Mouse (Mus musculus) spleen, embryonic (tissue): ENCODE data around the gene Btn1a1.

Experiments
- CTCF ChIA-PET: fragments of 350-600 bp; sonication (Branson Sonifier 250); formaldehyde crosslinking; loops from one replicate; lab custom pipeline; 2022; lab: Charles Lee

Btn1a1 gene

GRCm38 (mm10) chr13:23485271-23485670 lies 19.6 kb upstream of the Btn1a1 start:
- CTCF ChIA-PET: interaction anchor here (0.6 kb wide), 2 partner anchors 73 to 916 kb away, joined by 3 to 17 read pairs; no protein-coding TSS in a partner anchor

DNA sequence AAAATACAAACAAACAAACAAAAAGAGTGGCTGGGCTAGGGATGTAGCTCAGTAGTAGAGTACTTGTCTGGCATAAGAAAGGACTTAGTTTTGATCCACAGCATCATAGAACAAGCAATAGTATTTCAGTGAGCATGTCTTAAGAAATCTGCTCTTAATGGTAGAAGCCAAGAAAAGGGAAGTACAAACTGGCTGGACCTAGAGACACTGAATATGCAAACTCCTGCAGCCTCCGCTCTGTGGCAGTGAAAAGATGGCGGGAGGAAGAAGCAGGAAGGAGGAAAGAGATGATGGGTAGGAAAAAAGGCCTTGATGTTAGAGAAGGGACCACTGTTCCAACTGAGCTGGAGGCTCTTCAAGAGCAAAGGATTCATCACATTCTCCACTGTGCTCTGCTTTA lies 17.5 kb upstream of the Btn1a1 start:
- CTCF ChIA-PET: no interaction called here

DNA sequence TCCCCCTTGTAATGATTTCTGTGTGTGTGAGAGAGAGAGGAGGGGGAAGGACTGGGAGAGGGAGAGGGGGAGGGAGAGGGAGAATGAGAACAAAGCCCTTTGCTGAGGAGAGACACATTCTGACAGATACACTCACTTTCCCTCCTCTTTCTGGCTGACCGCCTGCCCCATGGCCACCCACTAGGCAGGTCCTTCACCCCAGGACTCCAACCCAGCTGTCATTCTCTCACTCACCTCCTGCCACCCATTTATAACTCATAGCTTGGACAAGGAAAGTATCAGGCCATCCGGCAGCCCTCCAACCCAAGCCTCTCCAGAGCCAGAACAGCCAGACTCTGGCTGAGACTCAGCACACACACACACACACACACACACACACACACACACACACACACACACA lies 10.0 kb upstream of the Btn1a1 start:
- CTCF ChIA-PET: no interaction called here

DNA sequence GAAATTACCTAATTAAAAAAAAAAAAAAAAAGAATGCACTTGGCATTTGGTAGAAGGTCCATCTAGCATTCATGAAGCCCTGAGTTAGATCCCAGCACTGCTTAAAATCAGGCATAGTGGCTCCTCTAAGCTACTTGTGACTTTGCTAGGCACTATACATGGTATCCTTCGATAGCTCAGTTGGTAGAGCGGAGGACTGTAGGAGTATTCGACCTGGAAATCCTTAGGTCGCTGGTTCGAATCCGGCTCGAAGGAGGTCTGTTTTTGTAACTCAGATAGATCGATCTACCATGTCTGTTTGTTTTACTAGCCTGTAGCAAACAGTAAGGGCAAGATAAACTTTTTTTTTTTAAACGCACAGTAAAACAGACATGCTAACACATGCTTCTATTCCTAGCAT lies 1.2 kb upstream of the Btn1a1 start:
- CTCF ChIA-PET: interaction anchor here (0.6 kb wide), 2 partner anchors 13 to 302 kb away, joined by 3 read pairs; no protein-coding TSS in a partner anchor

DNA sequence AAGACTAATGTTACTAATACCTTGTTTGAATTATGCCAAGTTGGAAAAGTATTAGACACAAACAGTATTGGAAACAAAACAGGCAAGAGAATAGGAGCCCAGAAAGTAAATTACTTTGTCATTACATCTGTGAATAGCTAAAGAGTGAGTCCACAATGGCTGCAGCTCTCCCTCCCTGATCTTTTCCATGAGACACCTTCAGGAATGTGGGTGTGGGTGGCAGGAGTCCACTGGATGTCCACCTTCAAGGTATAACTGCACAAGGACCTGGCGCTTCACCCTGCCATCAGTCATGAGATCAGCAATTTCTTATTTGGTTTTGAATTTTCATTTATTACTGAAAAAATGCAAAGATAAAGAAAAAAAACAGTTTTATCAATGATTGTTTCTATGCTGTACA lies 605 bp upstream of the Btn1a1 start:
- CTCF ChIA-PET: interaction anchor here (0.6 kb wide), 2 partner anchors 31 to 303 kb away, joined by 3 read pairs; no protein-coding TSS in a partner anchor

DNA sequence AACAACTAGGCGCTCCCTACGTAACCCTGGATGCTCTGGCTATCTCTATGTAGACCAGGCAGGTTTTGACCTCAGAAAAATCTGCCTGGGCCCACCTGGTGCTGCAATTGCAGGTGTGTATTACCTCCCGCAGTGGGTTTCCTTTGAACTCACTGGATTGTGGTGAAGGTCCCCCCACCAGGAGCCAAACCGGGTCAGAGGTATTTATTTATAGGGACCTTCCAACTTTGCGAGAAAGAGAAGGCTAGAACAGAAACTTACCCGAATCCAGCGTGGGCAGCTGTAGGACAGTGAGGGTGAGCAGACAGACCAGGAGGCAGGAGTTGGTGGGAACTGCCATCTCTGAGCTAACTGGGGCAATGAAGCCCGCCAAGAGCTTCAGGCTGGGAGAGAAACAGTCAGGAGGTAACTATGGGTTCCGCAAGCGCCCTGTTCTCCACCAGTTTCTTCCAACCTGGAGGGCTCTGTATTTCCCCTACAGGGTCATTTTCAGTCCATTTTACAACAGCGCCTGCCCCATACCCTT lies 797 bp downstream of the Btn1a1 start:
- CTCF ChIA-PET: no interaction called here

DNA sequence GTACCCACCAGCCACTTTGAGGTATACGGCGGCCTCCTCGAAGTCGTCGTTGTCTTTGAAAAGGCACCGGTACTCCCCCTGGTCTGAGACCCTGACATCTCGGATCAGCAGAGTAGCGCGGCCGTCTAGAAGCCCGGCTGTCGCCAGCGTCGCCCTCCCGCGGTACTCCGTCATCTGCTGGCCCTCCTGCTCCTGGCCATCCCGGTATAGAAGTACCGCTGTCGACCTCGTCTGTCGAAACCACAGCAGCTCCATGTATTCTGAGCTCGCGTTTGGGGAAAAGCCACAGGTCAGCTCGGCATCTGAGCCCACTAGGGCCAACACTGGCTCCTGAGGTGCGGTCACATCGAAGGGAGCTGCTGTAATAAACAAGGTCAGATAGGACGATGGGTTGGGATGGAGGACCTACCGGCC lies 1.5 kb downstream of the Btn1a1 start:
- CTCF ChIA-PET: interaction anchor here (0.9 kb wide), 2 partner anchors 9 to 11 kb away, joined by 3 to 14 read pairs; no protein-coding TSS in a partner anchor

GRCm38 (mm10) chr13:23463381-23464223 lies 2.1 kb downstream of the Btn1a1 start:
- CTCF ChIA-PET: interaction anchor here (0.9 kb wide), 2 partner anchors 9 to 11 kb away, joined by 3 to 14 read pairs; no protein-coding TSS in a partner anchor

DNA sequence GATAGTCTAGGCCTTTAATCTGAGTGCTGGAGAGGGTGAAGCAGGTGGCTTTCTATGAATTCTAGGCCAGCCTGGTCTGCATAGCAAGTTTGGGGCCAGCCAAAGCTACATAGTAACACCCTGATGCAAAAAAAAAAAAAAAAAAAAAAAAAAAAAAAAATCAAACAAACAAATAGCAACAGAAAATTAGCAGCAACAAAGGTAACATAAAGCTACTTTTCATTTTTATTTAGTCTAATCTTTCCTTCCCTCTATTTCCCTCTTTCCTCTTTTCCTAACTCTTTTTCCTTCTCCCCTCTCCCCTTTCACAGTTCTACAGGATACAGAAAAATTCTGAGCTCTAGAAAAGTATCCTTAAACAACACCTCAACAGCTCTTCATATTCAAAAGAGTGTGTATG lies 3.0 kb downstream of the Btn1a1 start:
- CTCF ChIA-PET: no interaction called here

GRCm38 (mm10) chr13:23462063-23462462 lies 3.6 kb downstream of the Btn1a1 start:
- CTCF ChIA-PET: no interaction called here

DNA sequence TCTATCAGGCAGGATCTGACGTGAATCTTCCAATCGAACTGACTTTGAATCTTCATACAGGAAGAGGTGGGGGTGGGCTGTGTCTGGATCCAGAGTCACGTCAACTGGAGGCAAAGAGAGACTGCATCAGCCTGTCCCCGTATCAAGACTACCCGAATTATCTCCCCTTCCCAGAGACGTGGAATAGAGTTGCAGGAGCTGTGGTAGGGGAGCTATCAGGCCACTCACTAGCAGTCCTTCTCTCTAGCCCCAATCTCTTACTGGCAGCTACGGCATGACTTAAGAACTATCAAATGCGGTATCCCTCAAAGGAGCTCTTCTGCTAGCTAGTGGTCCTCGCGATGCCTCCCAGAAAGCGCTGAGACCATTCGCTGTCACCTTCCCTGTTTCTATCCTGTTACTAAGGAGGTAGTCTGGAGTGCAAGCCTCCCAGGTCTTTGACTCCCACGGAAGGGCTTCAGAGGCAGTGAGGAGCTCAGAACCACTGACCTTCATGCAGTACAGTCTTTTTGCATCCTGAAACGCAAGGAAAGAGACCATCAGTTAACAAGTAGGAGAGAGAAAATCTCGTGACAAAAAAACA lies 6.3 kb downstream of the Btn1a1 start:
- CTCF ChIA-PET: no interaction called here

DNA sequence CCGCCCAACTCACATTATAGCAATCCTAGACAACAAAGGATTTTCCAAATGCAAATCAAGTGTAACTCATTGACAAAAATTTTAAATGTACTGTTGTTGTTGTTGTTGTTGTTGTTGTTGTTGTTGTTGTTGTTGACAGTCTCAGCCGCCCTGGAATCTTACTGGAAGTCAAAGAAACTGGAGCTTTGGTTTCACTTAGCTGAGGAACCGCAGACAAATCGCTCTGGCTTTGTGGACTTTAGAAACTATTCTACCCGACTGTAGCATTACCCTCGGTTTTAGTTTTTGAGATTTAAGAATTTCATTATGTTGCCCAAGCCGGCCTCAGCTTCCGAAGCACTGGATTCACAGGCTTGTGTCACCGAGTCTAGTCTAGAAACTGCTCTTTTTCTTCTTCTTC lies 11.8 kb downstream of the Btn1a1 start:
- CTCF ChIA-PET: interaction anchor here (0.6 to 1.2 kb wide), 6 partner anchors 10 to 1631 kb away, joined by 3 to 6 read pairs (median 4); no protein-coding TSS in a partner anchor

- CTCF ChIA-PET: interaction anchor here (0.7 to 1.2 kb wide), 5 partner anchors 10 to 1632 kb away, joined by 3 to 4 read pairs (median 3); no protein-coding TSS in a partner anchor
Measured at GRCm38 (mm10) chr13:23453362-23453862, 12.3 kb downstream of the Btn1a1 start.

GRCm38 (mm10) chr13:23450398-23450797 lies 15.3 kb downstream of the Btn1a1 start:
- CTCF ChIA-PET: interaction anchor here (0.6 kb wide), 1 partner anchor 1401 kb away, joined by 6 read pairs; no protein-coding TSS in a partner anchor

DNA sequence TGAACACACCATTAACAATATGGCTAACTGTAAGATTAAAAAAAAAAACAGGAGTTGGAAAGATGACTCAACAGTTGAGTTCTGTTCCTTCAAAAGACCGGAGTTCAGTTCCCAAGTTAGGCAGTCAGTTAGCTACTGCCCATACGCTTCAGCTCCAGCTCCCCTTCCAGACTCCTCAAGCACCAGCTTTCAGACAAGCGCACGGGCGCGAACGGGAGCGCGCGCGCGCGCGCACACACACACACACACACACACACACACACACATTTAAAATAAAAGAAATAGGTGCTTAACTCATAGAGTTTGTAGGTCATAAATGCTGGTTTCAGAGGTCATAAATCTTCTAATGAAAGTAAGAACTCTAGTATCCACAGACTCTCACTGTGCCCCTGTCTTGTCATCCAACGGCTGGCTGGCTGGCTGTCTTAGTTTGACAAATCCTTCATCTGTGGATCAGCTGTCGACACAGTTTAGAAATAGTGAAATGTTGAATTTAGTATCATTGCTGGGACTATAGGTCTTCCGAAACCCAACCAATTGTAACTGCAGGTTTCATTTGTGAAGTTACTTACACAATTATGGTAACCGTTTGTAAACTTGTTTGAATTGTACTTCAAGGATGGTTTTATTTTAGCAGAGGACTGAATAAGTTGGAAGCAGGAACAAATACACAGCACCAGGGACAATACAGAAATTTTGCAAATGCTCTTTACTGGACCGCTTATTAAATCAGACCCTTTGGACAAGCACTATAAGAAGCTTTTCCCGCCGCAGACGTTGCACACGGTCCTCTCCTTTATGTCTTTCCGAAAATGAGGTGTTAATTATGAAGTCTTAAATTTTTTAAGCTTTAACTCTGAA lies 16.2 kb downstream of the Btn1a1 start:
- CTCF ChIA-PET: interaction anchor here (0.6 to 1.1 kb wide), 3 partner anchors 16 to 23 kb away, joined by 3 to 4 read pairs (median 3); partner anchors contain the start of gene Btn1a1

DNA sequence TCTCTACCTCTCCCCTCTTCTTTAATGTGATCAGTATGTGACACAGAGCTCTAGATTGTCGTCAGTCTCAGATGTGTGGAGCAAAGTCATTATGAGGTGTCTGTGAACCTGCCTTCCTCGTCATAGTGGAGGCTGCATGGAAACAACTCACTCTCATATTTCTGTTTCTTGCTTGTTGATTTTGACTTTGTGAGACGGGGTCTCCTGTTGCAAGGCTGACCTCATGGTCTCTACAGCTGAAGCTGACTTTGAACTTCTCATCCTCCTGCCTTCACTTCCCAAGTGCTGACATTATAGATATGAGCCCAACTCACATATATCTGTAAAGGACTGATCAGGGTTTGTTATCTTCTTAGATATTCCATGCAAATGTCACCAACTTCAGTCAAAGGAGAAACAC lies 16.9 kb downstream of the Btn1a1 start:
- CTCF ChIA-PET: interaction anchor here (0.6 to 1.1 kb wide), 3 partner anchors 15 to 23 kb away, joined by 3 to 4 read pairs (median 3); partner anchors contain the start of gene Btn1a1

GRCm38 (mm10) chr13:23446498-23446952 lies 19.2 kb downstream of the Btn1a1 start:
- CTCF ChIA-PET: no interaction called here

GRCm38 (mm10) chr13:23445561-23446320 lies 20.0 kb downstream of the Btn1a1 start:
- CTCF ChIA-PET: interaction anchor here (0.6 kb wide), 1 partner anchor 78 kb away, joined by 3 read pairs; no protein-coding TSS in a partner anchor

GRCm38 (mm10) chr13:23445156-23445555 lies 20.5 kb downstream of the Btn1a1 start:
- CTCF ChIA-PET: interaction anchor here (0.6 to 1.0 kb wide), 2 partner anchors 79 to 1720 kb away, joined by 3 to 4 read pairs; no protein-coding TSS in a partner anchor
